Mouse (Mus musculus) spleen, adult 2 months (tissue): Measurements from ENCODE around the gene Frmpd2. TPM values are rescaled to one million over a fixed set of nuclear protein-coding genes. Genes with fewer than 3 reads are reported as not detected.

ENCODE experiments used
- DNase-seq, 2 experiments: peaks; one replicate each; pipeline versions ENCODE4 v3.0.0 to v3.0.0-alpha.2; 2012 to 2021; ENCODE audit warnings: low spot score in 2 of 2, low read depth in 1 of 2
- H3K27ac ChIP-seq: fragments of 200-500 bp; 2 replicates; pipeline ENCODE4 v1.5.1; 2012; ENCODE audit warnings: low read length, inconsistent platforms; ENCODE audit not compliant: insufficient read depth
- H3K27me3 ChIP-seq: fragments of 200-500 bp; 2 replicates; pipeline ENCODE4 v1.6.1; 2012; ENCODE audit warnings: mild to moderate bottlenecking, moderate library complexity, low read length, inconsistent platforms; ENCODE audit not compliant: control insufficient read depth, insufficient read depth
- H3K36me3 ChIP-seq: fragments of 200-500 bp; 2 replicates; pipeline ENCODE4 v1.6.1; 2012; ENCODE audit warnings: mild to moderate bottlenecking, low read length, inconsistent platforms; ENCODE audit not compliant: control insufficient read depth, insufficient read depth
- H3K4me1 ChIP-seq: fragments of 200-500 bp; 2 replicates; pipeline ENCODE4 v1.6.1; 2011; ENCODE audit warnings: inconsistent platforms; ENCODE audit not compliant: control insufficient read depth, insufficient read depth, insufficient read length
- H3K4me3 ChIP-seq: fragments of 200-500 bp; 2 replicates; pipeline ENCODE4 v1.5.1; 2011; ENCODE audit warnings: mild to moderate bottlenecking, inconsistent platforms; ENCODE audit not compliant: insufficient read depth, insufficient read length; ENCODE audit errors: extremely low read depth
- CTCF ChIP-seq: fragments of 200-500 bp; IDR thresholded peaks from 2 replicates; pipeline ENCODE4 v1.5.1; 2011; ENCODE audit warnings: mild to moderate bottlenecking, inconsistent platforms; ENCODE audit not compliant: insufficient read depth, insufficient read length, insufficient replicate concordance; ENCODE audit errors: extremely low read depth
- POLR2A ChIP-seq: fragments of 200-500 bp; IDR thresholded peaks from 2 replicates; pipeline ENCODE4 v1.6.1; 2011; ENCODE audit warnings: low read depth, low read length, inconsistent platforms
- WGBS: fragments of 180-500 bp; shearing (Covaris S2); methylation state at CpG from one replicate; pipeline ENCODE4 v1.1.7; 2018; 5-methylcytosine and 5-hydroxymethylcytosine counted together
- polyA plus RNA-seq: library from polyadenylated mRNA; depleted of rRNA; stranded (reverse); fragments of >200 nt; gene quantifications from 2 replicates; pipeline ENCODE4 v1.2.3, GENCODE M21; 2012; rRNA removed

Gene Frmpd2
- polyA plus RNA-seq, 1 experiment: not detected

DNA sequence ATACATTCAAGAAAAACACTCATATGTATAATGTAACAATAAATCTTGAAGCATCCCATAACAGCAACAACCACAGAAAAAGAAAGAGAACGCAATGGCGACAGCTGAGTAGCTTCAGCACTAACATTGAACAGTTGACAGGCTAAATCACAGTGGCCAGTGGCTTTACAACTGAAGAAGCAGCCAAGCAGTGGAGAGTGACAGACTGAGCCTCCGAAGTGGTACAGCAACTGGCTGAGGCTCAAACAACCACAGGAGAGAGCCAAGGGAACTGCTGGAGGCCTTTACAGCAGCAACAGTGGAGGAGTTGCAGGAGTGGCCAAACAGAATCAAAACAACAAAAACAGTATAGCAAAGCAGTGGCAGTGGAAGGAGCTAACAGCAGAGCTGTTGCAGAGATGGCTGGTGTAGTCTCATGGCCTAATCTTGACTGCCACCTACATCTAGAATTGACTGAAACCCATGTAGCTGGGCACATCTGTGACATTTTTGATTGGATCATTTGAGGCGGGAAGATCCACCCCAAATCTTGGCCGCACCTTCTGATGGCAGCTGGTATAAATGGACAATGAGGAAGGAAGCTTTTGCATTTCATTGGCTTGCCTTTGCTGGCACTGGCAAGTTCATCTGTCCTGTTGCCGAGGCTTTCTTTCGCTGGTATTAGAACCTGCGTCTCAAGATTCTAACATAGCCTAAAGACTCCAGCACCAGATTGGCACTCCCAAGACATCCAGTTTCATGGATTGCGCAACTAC lies 127.1 kb downstream of the Frmpd2 start:
- no peak for DNase-seq
- Histone ChIP-seq H3K4me1 (no peaks in the 10 kb centered on the region), H3K36me3 (no peaks in the 10 kb centered on the region), H3K4me3 (no peak overlapping the region), H3K27me3 (no peaks in the 10 kb centered on the region), H3K27ac (no peak overlapping the region)
- TF ChIP-seq CTCF: no peak
- no peak for TF ChIP-seq POLR2A
- 90% methylated on average over 9 of the region's 9 CpGs for WGBS

DNA sequence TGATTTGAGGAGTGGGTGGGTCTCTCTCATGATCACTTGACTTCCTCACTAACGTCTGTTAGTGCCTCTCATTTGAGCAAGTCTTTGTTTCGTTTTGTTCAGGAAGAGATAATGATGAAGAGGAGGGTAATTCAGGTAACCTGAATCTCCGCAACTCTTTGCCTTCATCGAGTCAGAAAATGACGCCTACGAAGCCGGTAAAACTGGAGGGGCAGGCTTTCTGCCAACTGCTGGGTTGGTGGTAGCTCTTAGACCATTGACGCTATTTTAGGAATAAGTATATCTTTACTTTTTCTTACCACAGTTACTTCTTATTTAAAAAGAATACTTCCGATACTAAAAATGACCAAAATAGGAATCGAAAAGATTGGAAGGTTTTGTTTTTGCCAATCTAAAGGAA lies 135.9 kb downstream of the Frmpd2 start:
- H3K27me3 ChIP-seq: no peaks in the 10 kb centered on the region

More for the DNA sequence above, 135.9 kb downstream of the Frmpd2 start:
- Histone ChIP-seq H3K4me1 (no peaks in the 10 kb centered on the region), H3K36me3 (no peaks in the 10 kb centered on the region), H3K27ac (no peak overlapping the region), H3K4me3 (no peak overlapping the region)
- 86% methylated on average over 10 of the region's 10 CpGs for WGBS
- TF ChIP-seq CTCF (no peak), POLR2A (no peak)
- DNase-seq: no peak

Other genes starting within 250 kb of the Frmpd2 start
- 6.2 and 7.5 TPM in 2 replicates for gene Mapk8, start 24.5 kb upstream of the Frmpd2 start, polyA plus RNA-seq
- not detected in 2 replicates for gene Ptpn20, start 117.5 kb downstream of the Frmpd2 start, polyA plus RNA-seq